Mouse (Mus musculus): ENCODE measurements around the gene Piwil4.

DNA sequence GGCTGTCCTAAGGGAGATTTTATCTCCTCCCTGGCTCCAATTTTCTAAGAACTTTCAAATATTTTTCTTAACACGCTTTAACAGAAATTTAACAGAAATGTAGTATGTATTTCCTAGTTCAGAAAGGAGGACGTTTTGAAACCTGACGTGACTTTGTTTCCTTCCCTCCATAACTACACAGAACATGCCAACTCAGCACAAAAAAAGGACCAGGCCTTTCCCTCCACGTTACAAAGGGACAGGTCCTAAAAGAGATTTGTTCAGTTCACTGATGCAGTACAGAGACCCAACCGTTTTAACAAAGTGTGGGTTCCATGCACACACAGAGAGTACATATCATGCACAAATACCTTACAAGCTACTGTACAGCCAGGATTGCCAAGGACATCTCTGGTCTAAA lies 18.9 kb downstream of the Piwil4 start:
- TF ChIP-seq CTCF (IDR thresholded peaks at IDR 0.05; ENCODE audit: low read depth) (no peak), EP300 (IDR thresholded peaks at IDR 0.05; ENCODE audit: low read depth) (no peak)
